Mouse (Mus musculus) macrophage (primary cell): ENCODE data around the gene Cd151. TPM values are rescaled to one million over a fixed set of nuclear protein-coding genes. Genes with fewer than 3 reads are reported as not detected.
A peak's percentile ranks its signal among the peaks of the same experiment; 100 is the strongest.

Source experiments
- H3K27ac ChIP-seq: fragments of 350-480 bp; formaldehyde crosslinking; 2 replicates; pipeline ENCODE4 v1.9.0; 2021
- H3K36me3 ChIP-seq: fragments of 350-480 bp; formaldehyde crosslinking; 2 replicates; pipeline ENCODE4 v1.9.0; 2021; ENCODE audit errors: inconsistent target
- H3K4me3 ChIP-seq: fragments of 350-480 bp; formaldehyde crosslinking; 2 replicates; pipeline ENCODE4 v1.9.0; 2021; ENCODE audit errors: inconsistent target
- H3K79me2 ChIP-seq: fragments of 350-480 bp; formaldehyde crosslinking; 2 replicates; pipeline ENCODE4 v1.9.0; 2021; ENCODE audit errors: inconsistent target
- WGBS: methylation state at CpG from one replicate; pipeline ENCODE4 v1.1.7; 2026; ENCODE audit warnings: inconsistent platforms; ENCODE audit not compliant: missing documents; 5-methylcytosine and 5-hydroxymethylcytosine counted together
- polyA plus RNA-seq: library from polyadenylated mRNA; stranded (reverse); fragments of 250-400 nt; gene quantifications from 3 replicates; pipeline ENCODE4 v1.2.4, GENCODE M21; 2018; ENCODE audit warnings: inconsistent platforms

Cd151 gene
- polyA plus RNA-seq, 1 experiment from 2014 or later = 60.3 TPM

GRCm38 (mm10) chr7:141459301-141459711 lies 7.9 kb upstream of the Cd151 start:
- Histone ChIP-seq H3K79me2 (peaks cover 27% of the 10 kb centered on the region), H3K4me3 (no peak overlapping the region), H3K36me3 (peaks cover 15% of the 10 kb centered on the region; the same call in 1 of the 2 replicates), H3K27ac (no peak overlapping the region)
- WGBS = 90% methylated on average over 13 of the region's 17 CpGs

GRCm38 (mm10) chr7:141460001-141460390 lies 7.2 kb upstream of the Cd151 start:
- peak overlapping the region; percentile 58 for H3K27ac ChIP-seq
- peaks cover 15% of the 10 kb centered on the region; the same call in 1 of the 2 replicates for H3K36me3 ChIP-seq
- peaks cover 27% of the 10 kb centered on the region for H3K79me2 ChIP-seq
- no peak overlapping the region for H3K4me3 ChIP-seq
- WGBS = 84% methylated on average over 5 of the region's 5 CpGs

- H3K36me3 ChIP-seq = peaks cover 15% of the 10 kb centered on the region; the same call in 1 of the 2 replicates
- H3K4me3 ChIP-seq = peak within 1 kb of the TSS; percentile 38
- H3K27ac ChIP-seq = peak within 1 kb of the TSS; percentile 58
- H3K79me2 ChIP-seq = peaks cover 27% of the 10 kb centered on the region
- 55% methylated on average over 15 of the region's 15 CpGs for WGBS
These were observed 6.6 kb upstream of the Cd151 start, which contains the start of gene Cracr2b for GRCm38 (mm10) chr7:141460391-141461113. Cracr2b (plus strand) TSS chr7:141461094.

GRCm38 (mm10) chr7:141461521-141462332 lies 5.5 kb upstream of the Cd151 start:
- peaks cover 17% of the 10 kb centered on the region for H3K79me2 ChIP-seq
- peak overlapping the region; percentile 38 for H3K4me3 ChIP-seq
- H3K27ac ChIP-seq = peak overlapping the region; percentile 58
- H3K36me3 ChIP-seq = peaks cover 15% of the 10 kb centered on the region; the same call in 1 of the 2 replicates
- WGBS = 5% methylated on average over 59 of the region's 59 CpGs

- 49% methylated on average over 5 of the region's 5 CpGs for WGBS
- peaks cover 15% of the 10 kb centered on the region; the same call in 1 of the 2 replicates for H3K36me3 ChIP-seq
- H3K27ac ChIP-seq = no peak overlapping the region
- peak overlapping the region; percentile 12 for H3K4me3 ChIP-seq
- H3K79me2 ChIP-seq = peaks cover 11% of the 10 kb centered on the region; the same call in 1 of the 2 replicates
These were observed 4.8 kb upstream of the Cd151 start for GRCm38 (mm10) chr7:141462333-141462821.

GRCm38 (mm10) chr7:141463824-141464602 lies 3.2 kb upstream of the Cd151 start:
- 39% methylated on average over 12 of the region's 12 CpGs for WGBS
- Histone ChIP-seq H3K79me2 (peaks cover 23% of the 10 kb centered on the region), H3K27ac (no peak overlapping the region), H3K4me3 (no peak overlapping the region), H3K36me3 (peaks cover 3% of the 10 kb centered on the region; the same call in 1 of the 2 replicates)

- Histone ChIP-seq H3K4me3 (no peak overlapping the region), H3K36me3 (no peaks in the 10 kb centered on the region; the same call in 1 of the 2 replicates), H3K27ac (no peak overlapping the region), H3K79me2 (peaks cover 30% of the 10 kb centered on the region)
- whole genome bisulfite sequencing = 28% methylated on average over 38 of the region's 38 CpGs
These were observed 2.5 kb upstream of the Cd151 start for GRCm38 (mm10) chr7:141464603-141465201.

- H3K4me3 ChIP-seq = peak overlapping the region; percentile 2; the same call in 1 of the 2 replicates
- H3K36me3 ChIP-seq = peaks cover 6% of the 10 kb centered on the region; the same call in 1 of the 2 replicates
- H3K27ac ChIP-seq = peak overlapping the region; percentile 78
- 57% methylated on average over 9 of the region's 10 CpGs for WGBS
- H3K79me2 ChIP-seq = peaks cover 38% of the 10 kb centered on the region
These were observed 1.7 kb upstream of the Cd151 start for GRCm38 (mm10) chr7:141465388-141466044.

- peak overlapping the region; percentile 2; the same call in 1 of the 2 replicates for H3K4me3 ChIP-seq
- H3K27ac ChIP-seq = peak overlapping the region; percentile 78
- peaks cover 40% of the 10 kb centered on the region for H3K79me2 ChIP-seq
- H3K36me3 ChIP-seq = peaks cover 9% of the 10 kb centered on the region; the same call in 1 of the 2 replicates
- WGBS = 31% methylated on average over 6 of the region's 7 CpGs
These were observed 1.2 kb upstream of the Cd151 start for GRCm38 (mm10) chr7:141466045-141466394.

GRCm38 (mm10) chr7:141466607-141467148 lies 514 bp upstream of the Cd151 start:
- H3K27ac ChIP-seq = peak overlapping the region; percentile 78
- H3K79me2 ChIP-seq = peaks cover 40% of the 10 kb centered on the region
- no peak overlapping the region; the same call in 1 of the 2 replicates for H3K4me3 ChIP-seq
- peaks cover 12% of the 10 kb centered on the region; the same call in 1 of the 2 replicates for H3K36me3 ChIP-seq
- 76% methylated on average over 10 of the region's 10 CpGs for WGBS

GRCm38 (mm10) chr7:141468164-141468521 lies 951 bp downstream of the Cd151 start:
- H3K27ac ChIP-seq = peak overlapping the region; percentile 82
- H3K79me2 ChIP-seq = peaks cover 44% of the 10 kb centered on the region
- WGBS = 36% methylated on average over 5 of the region's 5 CpGs
- peaks cover 17% of the 10 kb centered on the region; the same call in 1 of the 2 replicates for H3K36me3 ChIP-seq
- peak overlapping the region; percentile 92 for H3K4me3 ChIP-seq

- Histone ChIP-seq H3K79me2 (peaks cover 50% of the 10 kb centered on the region), H3K36me3 (peaks cover 17% of the 10 kb centered on the region; the same call in 1 of the 2 replicates), H3K27ac (peak overlapping the region; percentile 82), H3K4me3 (peak overlapping the region; percentile 92)
- WGBS = 4% methylated on average over 8 of the region's 8 CpGs
These were observed 1.5 kb downstream of the Cd151 start for GRCm38 (mm10) chr7:141468522-141469211.
